Mouse (Mus musculus) embryonic fibroblast, embryonic 13.5 days (primary cell): ENCODE data around the gene Slc12a3.

Source experiments
- CTCF ChIP-seq: IDR thresholded peaks from 2 replicates; pipeline ENCODE4 v1.5.1; 2011; ENCODE audit warnings: mild to moderate bottlenecking, control low read depth, low read length, moderate library complexity, borderline replicate concordance; ENCODE audit not compliant: insufficient read depth
- POLR2A ChIP-seq: IDR thresholded peaks from 2 replicates; pipeline ENCODE4 v1.6.1; 2011; ENCODE audit warnings: low read depth, mild to moderate bottlenecking, control low read depth, low read length, moderate library complexity

GRCm38 (mm10) chr8:94398587-94398986 is 69.6 kb downstream of the Slc12a3 start:
- TF ChIP-seq POLR2A = no peak
- TF ChIP-seq CTCF = no peak
